Mouse (Mus musculus): ENCODE results near the gene Trir.

Trir gene

DNA sequence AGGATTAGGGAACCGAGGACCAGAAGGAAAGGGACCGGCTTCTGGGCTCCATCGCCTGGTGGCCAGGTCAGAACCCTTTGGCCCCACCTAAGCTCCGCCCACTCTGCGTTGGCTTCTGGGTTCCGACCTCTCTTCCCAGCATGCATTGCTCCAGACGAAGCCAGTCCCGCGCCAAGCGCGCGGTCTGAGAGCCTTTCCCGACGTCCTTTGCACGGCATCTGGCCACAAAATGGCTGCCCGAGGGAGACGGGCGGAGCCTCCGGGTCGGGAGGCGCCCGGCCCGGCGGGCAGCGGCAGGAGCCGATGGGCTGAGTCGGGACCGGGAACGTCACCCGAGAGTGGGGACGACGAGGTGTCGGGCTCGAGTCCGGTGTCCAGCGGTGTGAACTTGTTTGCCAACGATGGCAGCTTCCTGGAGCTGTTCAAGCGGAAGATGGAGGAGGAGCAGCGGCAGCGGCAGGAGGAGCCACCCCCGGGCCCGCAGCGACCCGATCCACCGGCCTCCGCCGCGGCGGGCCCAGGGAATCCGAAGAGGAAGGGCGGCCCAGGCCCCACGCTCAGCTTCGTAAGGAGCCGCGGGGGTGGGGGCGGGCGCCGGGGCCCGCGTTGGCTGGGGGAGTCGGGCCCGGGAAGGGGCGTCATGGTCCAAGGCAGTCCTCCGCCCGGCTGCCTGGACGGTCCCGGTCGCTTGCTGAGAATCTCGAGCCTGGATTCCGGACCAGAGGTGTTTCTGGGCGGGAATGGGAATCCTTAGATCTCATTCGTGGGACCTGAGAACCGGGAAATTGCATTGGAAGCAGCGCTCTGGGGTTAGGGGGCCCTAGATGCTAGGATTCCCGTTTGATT is at the start of gene Trir:
TSS of gene Trir (plus strand) at position 154 of the 846 bp plus-strand sequence.
- peak; percentile 97 to 99 for DNase-seq (ENCODE audit: low spot score in 2 of 2)

DNA sequence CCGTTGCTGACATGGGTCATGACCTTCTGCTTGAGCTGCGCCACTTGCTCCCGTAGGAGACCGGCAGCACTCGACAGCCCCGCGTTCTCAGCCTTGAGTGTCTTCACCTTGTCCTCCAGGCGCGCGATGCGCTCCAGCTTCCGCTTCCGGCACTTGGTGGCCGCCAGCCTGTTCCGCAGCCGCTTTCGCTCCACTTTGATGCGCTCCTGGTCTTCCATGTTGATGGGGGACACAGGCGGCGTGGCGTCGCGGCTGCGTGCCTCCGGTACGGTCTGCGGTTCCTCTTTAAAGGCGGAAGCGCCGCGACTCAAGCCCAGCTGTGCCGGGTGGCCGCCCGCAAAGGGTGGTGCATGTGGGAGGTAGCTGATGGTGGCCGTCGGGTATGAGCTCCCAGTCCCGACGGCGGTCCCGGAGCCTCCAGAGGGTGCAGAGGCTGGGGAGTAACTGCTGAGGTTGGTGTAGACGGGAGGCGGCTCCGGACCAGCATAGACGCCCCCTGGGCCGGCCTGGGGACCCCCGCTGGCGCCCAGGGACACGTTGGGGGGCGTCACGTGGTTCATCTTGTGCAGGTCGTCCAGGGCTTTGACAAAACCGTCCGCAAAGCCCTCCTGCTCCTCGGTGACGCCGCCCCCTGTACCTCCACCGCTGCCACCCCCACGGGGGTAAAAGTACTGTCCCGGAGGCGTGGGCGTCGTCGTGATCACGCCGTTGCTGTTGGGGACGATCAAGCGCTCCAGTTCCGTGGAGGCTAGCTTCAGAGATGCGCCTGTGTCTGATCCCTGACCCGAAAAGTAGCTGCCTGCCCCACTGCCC is 49.0 kb upstream of the Trir start:
- DNase-seq (ENCODE audit: low spot score in 2 of 2) = peak; percentile 82 to 84

DNA sequence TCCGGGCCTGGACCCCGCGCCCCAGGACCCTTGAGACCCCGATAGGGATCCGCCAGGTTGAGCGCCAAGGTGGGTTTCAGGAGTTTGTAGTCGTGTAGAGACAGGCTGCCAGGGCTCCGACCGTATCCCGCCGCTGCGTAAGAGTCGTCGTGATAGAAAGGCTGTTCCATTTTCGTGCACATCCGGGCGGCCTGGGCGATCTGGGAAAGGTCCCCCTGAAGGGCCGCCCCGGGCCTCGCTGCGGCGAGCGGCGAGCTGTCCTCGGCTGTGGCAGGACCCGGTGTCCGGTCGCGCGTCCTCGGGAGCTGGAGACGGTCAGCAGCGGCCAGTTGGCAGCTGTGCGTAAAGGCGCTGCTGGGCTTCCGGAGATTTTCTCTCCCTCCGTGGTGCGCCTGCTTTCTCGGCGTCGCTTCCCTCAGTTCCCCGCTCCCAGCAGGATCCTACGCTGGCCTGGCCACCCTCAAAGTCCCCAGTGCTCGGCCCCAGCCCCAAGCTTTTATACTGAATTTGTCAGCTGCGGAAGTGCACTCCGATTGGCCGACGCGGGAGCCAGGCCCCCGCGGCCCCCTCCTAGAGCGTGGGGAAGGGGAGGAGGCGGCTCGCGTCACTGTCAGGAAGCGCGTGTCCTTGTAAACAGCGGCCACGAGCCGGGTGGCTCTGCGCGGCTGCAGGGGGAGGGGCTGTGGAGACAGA is 48.2 kb upstream of the Trir start, which contains the start of gene Junb:
TSS of gene Junb (minus strand) at position 471 of the 693 bp plus-strand sequence.
- peak; percentile 82 to 90 for DNase-seq (ENCODE audit: low spot score in 2 of 2)

DNA sequence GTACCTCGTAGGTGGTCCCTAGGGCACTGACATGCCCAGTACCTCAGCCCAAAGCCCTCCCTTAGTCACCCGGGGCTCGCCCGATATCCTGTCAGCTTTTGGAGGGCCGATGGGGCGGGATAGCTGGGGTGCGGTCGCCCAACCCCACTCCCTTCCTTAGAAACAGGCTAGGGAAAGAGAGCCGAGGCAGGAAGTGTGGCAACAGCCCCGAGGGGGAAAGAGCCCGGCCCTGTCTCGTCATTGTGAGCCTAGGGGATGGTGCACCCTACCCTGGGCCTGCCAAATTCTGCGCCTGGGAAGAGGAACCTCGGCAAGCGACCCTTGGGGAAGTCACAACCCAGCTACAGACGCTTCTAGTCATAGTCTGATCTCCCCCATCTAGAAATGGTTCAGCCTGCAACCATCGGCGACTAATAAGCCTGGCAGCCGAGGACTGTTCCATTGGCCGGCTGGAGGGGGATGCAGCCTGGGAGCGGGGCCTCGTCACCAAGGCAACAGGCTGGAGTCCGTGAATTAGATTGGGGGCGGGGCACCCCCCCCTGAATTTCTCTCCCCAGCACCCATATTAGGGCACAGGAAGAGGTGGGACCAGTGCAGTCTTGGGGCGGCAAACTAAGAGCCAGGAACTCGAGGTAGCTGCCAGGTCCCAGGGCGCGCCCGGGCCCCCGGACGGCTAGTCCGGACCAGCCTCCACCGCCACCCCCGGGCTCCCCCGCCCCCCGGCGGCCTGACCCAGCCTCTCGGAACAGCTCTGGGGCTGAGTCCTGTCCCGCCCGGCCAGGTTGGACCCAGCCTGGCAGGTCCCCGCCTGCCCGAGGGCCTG is 46.8 kb upstream of the Trir start:
- DNase-seq (ENCODE audit: low spot score in 2 of 2) = peak; percentile 88 to 92

DNA sequence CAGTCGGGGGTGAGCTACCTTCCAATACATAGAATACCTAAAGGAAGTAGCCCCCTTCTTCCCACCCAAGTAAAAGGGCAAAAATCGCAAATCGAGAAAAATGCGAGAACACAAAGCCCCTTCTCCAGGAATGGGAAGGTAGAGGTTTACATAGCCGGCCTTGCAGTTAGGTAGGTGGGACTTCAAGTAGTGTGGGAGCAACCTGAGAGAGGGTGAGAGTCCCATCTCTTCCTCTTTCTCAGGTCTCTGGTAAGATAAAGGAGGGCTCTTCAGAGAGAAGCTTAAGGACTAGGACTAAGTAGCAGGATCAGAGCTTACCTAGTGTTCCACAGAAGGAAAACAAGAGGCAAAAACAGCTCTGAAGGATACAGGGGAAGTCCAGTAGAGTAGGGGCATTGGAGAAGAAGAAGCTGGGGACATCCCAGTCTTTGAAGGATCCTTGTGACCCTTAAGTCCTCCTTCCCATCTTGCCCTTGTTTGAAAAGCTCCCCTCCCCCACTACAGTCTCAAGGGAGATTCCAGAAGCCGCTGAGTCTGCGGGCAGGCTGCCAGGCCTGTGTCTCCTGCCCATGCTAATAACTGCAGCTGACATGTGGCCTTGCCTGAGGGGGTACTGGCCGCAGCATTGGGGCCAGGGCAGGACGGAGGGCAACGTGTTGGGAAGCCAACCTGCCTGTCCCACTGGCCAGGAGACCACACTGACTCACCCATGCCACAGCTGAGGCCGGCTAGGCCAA is 45.8 kb upstream of the Trir start:
- peak; percentile 41 to 72 for DNase-seq (ENCODE audit: low spot score in 2 of 2)

DNA sequence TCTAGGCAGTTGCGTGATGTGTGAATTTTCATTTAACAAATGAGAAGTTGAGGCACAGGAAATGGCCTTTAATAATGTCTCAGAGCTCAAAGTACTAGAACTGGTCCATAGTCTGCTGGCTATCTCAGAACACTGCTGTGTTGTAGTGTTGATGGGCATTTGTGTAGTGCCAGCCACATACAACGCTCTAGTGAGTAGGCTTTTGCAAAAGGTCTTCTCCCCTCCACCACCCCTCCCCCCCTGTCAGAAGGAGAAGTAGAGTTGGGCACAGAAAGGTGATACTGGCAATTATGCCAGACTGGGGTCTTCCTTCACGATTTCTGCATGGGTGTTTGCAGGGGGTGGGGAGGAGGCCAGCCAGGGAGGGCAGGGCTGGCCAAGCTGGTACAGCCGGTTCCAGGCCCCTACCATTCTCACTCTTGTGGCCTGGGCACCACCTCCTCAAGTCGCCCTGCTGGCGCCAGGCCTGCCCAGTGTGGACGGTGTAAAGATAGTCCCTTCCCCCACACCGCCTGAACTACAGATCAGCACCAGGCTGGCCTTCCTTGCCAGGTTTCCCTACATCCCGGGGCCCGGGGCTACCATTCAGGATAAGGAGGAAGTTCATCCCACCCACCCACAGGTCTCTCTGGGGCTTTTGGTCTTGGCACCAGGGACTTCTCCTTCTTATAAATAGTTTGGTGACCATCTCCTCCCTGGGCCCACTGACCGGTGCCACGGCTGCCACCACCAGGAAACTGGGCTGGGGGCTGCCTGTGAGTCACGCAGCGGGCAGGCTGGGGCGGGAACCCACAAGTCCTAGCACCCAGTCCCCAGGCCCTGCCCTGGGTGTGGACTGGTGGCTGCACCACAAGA is 44.8 kb upstream of the Trir start:
- peak in 1 of 2 experiments; percentile 32 for DNase-seq (ENCODE audit: low spot score in 2 of 2)

DNA sequence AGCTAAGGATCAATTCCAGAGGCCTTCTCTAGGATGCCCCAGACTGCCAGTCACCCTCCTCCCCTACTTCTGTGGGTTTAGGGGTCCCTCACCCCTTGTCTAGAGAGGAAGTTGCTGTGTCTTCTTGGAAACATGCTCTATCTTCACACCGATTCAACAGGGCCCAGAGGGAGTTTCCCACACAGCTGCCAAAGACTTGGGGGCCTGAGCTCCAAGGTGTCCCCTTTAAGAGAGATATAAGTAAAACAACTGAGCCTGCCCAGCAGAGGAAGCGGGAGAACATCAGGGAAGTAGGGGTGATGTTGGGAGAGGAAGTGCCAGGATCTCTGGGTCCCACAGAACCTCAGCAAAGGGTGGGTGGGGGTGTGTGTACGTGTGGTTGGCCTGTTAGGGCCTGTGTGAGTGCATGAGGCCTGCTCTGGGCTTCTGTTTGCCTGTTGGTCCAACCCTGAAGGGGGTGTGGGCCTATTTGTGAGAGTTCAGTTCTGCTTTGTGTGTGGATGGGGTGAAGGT is 44.1 kb upstream of the Trir start:
- peak in 1 of 2 experiments; percentile 54 for DNase-seq (ENCODE audit: low spot score in 2 of 2)

DNA sequence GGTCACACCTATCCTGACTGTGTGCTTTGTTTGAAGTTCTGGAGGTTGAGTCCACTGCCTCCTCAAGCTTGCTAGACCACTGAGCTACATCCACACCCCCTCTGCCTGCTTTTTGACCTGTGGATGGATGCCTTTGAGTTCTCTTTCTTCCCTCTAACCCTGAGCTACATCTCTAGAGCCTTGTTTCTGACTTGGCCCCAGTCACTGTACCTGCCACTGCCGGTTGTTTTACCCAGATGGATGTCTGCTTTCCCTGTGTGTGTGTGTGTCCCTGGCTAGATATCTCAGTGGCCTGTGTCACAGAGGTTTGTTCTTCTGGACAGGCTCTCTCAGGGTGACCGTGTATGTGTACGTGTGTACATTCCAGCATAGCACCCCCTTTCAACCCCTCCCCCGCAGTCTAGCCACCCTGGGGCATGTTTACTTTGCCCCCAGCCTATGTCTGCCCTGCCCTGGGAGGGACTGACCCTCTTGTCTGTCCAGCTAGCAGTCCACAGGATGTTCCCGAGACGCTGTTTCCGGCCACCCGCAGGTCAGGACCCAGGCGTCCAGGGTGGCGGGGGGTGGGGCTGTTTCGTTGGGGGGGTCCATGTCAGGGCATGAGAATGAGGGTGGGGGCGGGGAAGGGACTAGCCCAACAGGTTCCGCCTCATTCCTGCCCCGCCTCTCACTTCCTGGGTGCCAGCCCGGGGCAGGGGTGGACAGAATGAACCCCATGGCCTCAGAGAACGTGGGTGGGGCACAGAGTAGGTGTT is 42.2 kb upstream of the Trir start:
- peak in 1 of 2 experiments; percentile 34 for DNase-seq (ENCODE audit: low spot score in 2 of 2)

DNA sequence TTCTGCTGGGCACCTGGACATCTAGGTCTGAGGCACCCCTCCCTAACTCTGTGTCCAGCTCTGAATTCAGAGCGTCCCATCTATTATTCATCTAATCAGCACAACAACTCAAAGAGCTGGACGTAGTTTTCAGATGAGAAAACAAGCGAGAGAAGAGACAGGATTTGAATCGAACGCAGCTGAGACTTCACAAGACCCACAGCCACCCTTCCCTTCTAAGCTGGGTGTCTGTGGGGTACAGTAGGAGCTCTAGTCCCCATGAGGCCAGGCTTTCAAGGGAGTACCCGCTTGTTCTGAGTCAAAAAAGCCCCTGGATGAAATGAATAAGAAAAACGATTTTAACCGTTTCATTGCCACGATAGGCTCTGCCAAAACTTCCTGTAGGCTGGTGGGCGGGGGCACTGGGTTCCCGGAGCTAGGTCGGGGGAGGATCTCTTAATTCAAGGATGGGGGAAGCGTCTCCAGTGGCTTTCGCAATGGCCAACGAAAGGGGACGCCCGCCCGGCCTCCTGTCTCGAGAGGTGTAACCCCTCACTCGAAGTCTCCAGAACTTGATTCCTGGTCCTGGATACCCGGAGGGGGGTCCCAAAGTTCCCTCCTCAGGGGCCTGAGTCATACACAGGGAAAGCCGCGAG is 41.5 kb upstream of the Trir start:
- DNase-seq (ENCODE audit: low spot score in 2 of 2) = peak; percentile 24 to 49

DNA sequence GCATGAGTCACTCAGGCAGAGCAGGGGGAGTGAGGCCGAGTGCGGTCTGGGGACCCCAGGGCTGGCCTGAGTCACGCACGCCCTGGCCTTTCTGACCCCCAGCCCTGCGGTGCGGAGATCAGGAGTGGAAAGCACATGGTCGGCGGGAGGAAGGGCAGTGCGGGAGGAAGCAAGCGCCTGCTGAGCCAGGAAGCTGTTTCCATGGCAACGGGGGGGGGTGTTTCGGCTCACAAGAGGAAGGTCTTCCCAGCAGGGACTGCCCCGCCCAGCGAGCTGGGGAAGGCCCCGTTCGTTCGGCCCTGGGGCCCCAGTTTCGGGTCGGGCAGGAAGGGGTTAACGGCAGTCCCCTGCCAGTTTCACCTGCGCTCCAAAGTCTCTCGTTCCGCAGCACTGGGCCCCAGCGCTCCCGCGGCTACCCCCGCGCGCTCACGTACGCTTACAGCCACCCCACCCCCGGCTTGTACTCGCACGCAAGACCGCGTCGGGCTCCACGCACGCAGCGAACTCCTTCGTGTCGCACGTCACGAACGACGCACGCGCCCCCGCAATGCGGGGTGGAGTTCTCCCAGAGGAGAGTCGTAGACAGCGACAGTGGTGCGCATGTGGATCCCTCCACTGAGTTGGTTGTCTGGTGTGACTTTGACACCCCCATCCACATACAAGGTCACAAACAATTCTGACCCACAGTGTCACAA is 40.8 kb upstream of the Trir start:
- DNase-seq (ENCODE audit: low spot score in 2 of 2) = peak; percentile 85 to 92

DNA sequence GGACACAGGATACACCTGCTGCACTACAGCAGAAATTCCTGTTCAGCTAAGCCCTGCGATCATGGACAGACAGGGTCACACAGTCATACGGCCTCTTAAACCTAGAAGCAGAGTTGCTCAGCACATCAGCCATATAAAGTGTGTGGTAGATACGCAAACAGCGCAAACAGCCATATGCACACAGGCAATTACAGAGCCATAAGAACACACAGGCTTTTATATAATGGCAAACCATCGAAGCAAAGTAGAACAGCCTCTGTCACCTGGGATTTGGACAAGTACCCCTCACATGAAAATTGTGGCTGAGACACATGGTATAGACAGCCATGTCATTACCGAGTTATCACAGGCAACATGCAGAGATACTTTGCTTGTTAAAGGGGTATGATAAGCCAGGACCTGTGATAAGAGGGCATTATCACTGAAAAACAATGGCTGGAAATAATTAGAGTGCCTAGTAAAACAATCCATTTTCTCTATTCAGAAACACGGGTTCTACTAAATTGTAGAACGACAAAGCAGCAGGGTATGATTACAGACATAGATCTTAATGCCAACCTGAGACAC is 40.2 kb upstream of the Trir start:
- DNase-seq (ENCODE audit: low spot score in 2 of 2) = no peak

DNA sequence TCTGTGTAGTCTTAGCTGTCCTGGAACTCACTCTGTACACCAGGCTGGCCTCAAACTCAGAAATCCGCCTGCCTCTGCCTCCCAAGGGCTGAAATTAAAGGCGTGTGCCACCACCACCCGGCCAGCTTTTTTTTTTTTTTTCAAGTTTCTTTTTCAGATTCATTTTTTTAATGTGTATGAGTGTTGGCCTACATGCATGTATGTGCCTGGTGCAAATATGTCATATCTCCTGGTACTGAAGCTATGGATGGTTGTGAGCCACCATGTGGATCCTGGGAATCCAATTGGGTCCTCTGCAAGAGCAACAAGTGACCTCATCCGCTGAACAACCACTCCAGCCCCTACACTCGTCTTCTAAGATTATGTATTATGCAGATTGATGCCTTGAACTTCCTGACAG is 39.2 kb upstream of the Trir start:
- no peak for DNase-seq (ENCODE audit: low spot score in 2 of 2)

DNA sequence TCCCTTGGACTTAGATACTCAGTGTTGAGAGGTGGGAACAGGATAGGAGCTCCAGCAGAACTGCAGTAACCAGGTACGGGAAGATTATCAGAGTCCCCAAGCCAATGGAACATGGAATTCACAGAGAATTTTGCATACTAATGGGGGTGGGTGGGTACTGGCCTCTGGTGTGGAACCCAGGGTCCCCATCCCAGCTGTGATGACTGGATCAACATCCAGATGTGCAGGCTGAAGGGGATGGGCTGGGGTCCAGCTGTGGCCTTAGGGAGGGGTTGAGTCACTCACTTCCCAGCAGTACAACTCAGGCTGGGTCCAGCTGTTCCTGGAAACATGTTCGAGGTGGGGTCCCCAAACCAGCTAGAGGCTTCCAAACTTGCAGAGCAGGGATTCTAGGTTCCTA is 38.7 kb upstream of the Trir start:
- DNase-seq (ENCODE audit: low spot score in 2 of 2) = no peak

DNA sequence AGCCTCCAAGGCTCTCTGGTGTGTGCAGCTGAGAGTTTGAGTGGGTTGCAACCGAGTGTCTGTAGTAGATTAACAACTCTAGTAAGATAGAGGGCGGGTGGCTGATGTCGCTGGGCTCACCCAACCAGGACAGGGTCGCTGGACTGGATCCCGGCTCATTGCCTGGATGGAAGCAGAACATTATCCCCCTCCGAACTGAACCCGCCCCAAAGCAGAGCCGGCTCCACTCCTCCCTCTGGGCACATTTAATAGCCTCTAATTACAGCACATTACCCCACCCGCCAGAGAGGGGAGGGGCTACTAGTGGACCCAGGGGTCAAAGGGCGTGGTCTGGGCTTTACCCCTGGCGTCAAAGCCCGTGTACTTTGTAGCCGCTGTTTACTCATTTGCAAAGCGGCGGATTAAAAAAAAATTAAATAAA is 37.3 kb upstream of the Trir start:
- DNase-seq (ENCODE audit: low spot score in 2 of 2) = peak; percentile 44 to 61

DNA sequence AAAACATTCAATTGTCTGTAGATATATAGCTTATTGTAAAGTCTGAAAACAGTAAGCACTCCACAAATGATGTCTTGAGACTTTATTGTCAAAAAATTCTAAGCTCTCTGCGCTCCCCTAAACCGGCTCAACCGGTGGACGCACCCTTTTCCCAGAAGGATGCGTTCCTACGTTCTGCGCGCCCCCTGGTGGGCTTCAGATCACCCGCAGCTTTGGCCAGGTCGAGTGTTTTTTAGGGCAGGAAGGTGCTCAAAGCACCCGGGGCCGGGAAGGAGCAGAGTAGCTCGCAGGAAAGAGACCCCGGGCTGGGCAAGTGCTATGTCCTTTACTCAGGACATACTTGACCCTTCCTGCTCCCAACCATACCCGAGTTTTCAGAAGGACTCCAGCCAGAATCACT is 36.8 kb upstream of the Trir start:
- DNase-seq (ENCODE audit: low spot score in 2 of 2) = peak; percentile 96 to 97

DNA sequence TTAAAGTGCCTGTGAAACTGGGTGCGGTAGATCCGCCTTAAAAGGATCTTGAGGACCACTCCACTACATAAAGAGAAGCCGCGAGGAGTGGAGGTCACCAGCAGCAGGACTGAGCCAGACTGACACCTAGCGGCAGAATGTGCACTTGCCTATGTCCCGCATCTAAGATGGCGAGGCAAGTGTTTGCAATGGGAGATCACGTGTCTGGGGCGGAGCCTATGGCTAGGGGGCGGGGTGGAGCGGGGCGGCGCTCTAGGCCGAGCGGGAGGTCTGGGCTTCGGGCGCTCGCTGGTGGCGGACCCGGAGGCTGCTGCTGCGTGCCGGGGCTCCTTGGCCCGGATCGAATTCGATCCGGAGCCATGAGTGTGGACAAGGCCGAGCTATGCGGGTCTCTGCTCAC is 36.3 kb upstream of the Trir start, which contains the start of gene Hook2:
TSS of gene Hook2 (plus strand) at position 255 of the 400 bp plus-strand sequence.
- peak; percentile 96 to 99 for DNase-seq (ENCODE audit: low spot score in 2 of 2)

DNA sequence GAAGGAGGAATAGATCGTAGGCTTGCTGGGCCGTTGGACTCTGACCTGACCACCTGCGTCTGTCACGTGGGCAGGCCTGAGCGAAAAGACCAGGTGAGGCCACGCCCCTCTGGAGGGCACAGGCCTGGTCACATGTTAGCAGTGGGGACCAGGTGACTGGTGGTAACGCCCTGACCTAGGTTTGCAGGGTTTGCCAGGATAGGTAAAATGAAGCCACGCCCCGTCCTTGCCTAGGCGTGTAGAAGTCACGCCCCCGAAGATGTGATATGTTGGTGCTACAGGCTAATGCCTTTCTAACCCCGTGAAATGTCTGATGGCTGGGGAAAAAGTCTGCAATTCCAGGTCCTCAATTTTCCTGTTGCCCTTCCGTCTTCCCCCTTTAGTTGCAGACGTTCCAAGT is 35.8 kb upstream of the Trir start:
- DNase-seq (ENCODE audit: low spot score in 2 of 2) = peak in 1 of 2 experiments; percentile 67
